Mouse (Mus musculus) embryonic stem cell, embryonic (primary cell): Measurements from ENCODE around the gene Itga10.

Experiments
- CTCF ChIA-PET, 4 experiments: fragments of 300-600 bp in 2 of 4; fragments of 350-600 bp in 2 of 4; sonication (Branson Sonifier 250); formaldehyde crosslinking; loops; one replicate each; lab custom pipeline; 2022; ENCODE audit warnings: inconsistent platforms in 2 of 4; lab: Charles Lee
- POLR2A ChIA-PET, 4 experiments: fragments of 300-600 bp in 2 of 4; fragments of 350-600 bp in 2 of 4; sonication (Branson Sonifier 250); formaldehyde crosslinking; loops; one replicate each; lab custom pipeline; 2022; ENCODE audit warnings: antibody characterized with exemption in 4 of 4, inconsistent platforms in 1 of 4; lab: Charles Lee

Itga10 gene

GRCm38 (mm10) chr3:96645018-96645649 lies at the start of gene Itga10:
TSS of gene Itga10 (plus strand) at chr3:96645584.
- ChIA-PET POLR2A (interaction anchor here in 3 of 4 experiments (0.5 to 3.8 kb wide), 26 partner anchors 9 to 120 kb away, joined by 3 to 32 read pairs (median 4); partner anchors contain the start of genes Rbm8a (in 3 of the 3), Gm16253 (in 2 of the 3), Pias3 (in 2 of the 3) and Gm42957 (in 1 of the 3)), CTCF (interaction anchor here (0.5 to 4.4 kb wide), 58 partner anchors 8 to 760 kb away, joined by 3 to 29 read pairs (median 4); partner anchors contain the start of genes Nudt17 (in 3 of the 4), Polr3gl (in 3 of the 4), Ankrd35 (in 2 of the 4) and Gm16253 (in 2 of the 4))

DNA sequence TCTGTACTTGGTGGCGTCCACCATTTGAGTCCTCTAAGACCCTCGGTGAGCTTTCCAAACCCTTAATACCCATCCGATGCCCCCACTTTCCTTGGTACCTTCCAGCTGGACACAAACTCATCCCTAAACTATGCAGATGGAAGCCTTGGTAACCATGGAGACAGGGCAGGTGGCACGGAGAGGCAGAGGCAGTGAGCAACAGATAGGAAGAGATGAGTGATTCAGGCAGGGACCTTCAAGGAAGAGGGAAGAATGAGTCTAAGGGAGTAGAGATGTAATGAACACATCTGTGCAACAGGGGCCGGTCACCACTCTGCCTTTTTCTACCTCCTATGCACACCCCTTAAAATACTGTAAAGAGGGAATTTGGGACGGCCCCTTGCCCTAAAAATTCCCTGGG lies 49.7 kb upstream of the Itga10 start:
- ChIA-PET POLR2A (interaction anchor here in 3 of 4 experiments (0.7 to 3.0 kb wide), 10 partner anchors 18 to 326 kb away, joined by 3 to 16 read pairs (median 6); partner anchors contain the start of genes Rbm8a (in 3 of the 3), Txnip (in 3 of the 3), Gm16253 (in 2 of the 3) and Hist2h2bb (in 1 of the 3)), CTCF (interaction anchor here in 1 of 4 experiments (1.1 to 1.9 kb wide), 3 partner anchors 16 to 68 kb away, joined by 3 to 6 read pairs (median 3); no protein-coding TSS in a partner anchor)

DNA sequence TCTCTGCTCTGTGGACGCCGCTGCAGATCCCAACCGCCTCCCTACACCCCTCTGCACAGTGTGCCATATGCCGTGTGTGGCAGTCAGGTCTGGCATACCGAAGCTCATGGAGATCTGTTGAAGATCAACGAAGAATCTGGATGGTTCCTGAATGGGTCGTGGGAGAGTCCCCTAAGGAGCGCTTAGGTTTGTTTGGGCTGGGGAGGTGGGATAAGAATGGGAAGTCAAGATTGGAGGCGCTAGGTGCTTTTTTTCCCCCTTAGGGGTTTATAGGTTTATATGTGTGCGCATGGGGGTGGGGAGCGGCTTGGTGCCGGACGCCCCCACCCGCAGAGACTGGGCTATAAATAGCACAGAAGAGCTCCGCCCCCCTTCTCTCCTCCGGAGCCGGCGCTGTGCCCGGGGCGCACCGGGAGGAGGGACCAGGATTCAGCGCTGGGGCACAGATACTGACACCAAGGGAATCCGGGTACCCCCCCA lies 49.1 kb upstream of the Itga10 start, which contains the start of gene Ankrd34a:
Ankrd34a (plus strand) TSS at position 409 of the 480 bp plus-strand sequence.
- ChIA-PET CTCF (interaction anchor here in 2 of 4 experiments (1.1 to 1.9 kb wide), 5 partner anchors 16 to 112 kb away, joined by 3 to 6 read pairs (median 3); partner anchors contain the start of gene Nudt17 (in 1 of the 2)), POLR2A (interaction anchor here in 3 of 4 experiments (0.7 to 3.0 kb wide), 14 partner anchors 9 to 327 kb away, joined by 3 to 16 read pairs (median 6); partner anchors contain the start of genes Rbm8a (in 3 of the 3), Txnip (in 3 of the 3), Gm16253 (in 1 of the 3) and Gm42957 (in 1 of the 3))

- POLR2A ChIA-PET = interaction anchor here in 3 of 4 experiments (0.6 to 2.5 kb wide), 19 partner anchors 9 to 327 kb away, joined by 3 to 12 read pairs (median 4); partner anchors contain the start of genes Gm16253 (in 2 of the 3), Rbm8a (in 2 of the 3), Gm42957 (in 1 of the 3) and Hist2h2bb (in 1 of the 3)
- CTCF ChIA-PET = interaction anchor here (0.5 to 1.9 kb wide), 9 partner anchors 17 to 631 kb away, joined by 3 to 10 read pairs (median 3); partner anchors contain the start of gene Nudt17 (in 1 of the 4)
Observed at GRCm38 (mm10) chr3:96596855-96597254, 48.5 kb upstream of the Itga10 start.

- ChIA-PET POLR2A (interaction anchor here in 3 of 4 experiments (0.6 to 2.5 kb wide), 17 partner anchors 9 to 211 kb away, joined by 3 to 12 read pairs (median 4); partner anchors contain the start of genes Gm16253 (in 2 of the 3), Rbm8a (in 2 of the 3), Gm42957 (in 1 of the 3) and Pex11b (in 1 of the 3)), CTCF (interaction anchor here (0.5 to 1.9 kb wide), 7 partner anchors 18 to 631 kb away, joined by 3 to 10 read pairs (median 4); no protein-coding TSS in a partner anchor)
Observed at GRCm38 (mm10) chr3:96597435-96597891, 47.9 kb upstream of the Itga10 start.

GRCm38 (mm10) chr3:96598156-96599068 lies 47.0 kb upstream of the Itga10 start:
- ChIA-PET POLR2A (interaction anchor here in 3 of 4 experiments (0.5 to 3.0 kb wide), 6 partner anchors 11 to 1006 kb away, joined by 3 to 13 read pairs (median 6); partner anchors contain the start of genes Rbm8a (in 1 of the 3) and Txnip (in 1 of the 3)), CTCF (interaction anchor here in 1 of 4 experiments (0.6 to 0.7 kb wide), 2 partner anchors 19 to 210 kb away, joined by 3 to 4 read pairs; no protein-coding TSS in a partner anchor)

- CTCF ChIA-PET = interaction anchor here in 2 of 4 experiments (0.6 to 0.7 kb wide), 4 partner anchors 19 to 209 kb away, joined by 3 to 6 read pairs (median 4); no protein-coding TSS in a partner anchor
- POLR2A ChIA-PET = interaction anchor here in 3 of 4 experiments (0.5 to 3.0 kb wide), 8 partner anchors 17 to 1006 kb away, joined by 3 to 27 read pairs (median 4); partner anchors contain the start of genes Rbm8a (in 2 of the 3) and Txnip (in 1 of the 3)
Observed at GRCm38 (mm10) chr3:96599069-96599393, 46.4 kb upstream of the Itga10 start.

DNA sequence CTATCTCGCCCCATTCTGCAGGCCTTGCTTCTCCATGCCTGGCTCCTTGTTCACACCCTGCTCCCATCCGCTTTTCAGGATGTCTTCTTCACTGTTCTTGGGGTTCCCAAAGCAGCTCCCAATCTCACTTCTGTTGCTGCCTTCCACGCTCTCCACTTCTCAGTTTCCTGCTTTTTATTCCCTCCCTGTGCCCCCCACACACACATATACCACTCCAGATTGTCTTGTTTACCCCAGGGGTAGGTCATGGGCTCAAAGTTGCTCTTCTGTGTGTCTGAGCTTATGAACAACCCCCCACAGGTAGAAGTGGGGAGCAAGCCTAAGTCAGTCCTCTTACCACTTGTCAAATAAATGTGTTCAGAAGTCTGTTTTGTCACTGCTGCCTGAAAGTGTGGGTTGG lies 46.0 kb upstream of the Itga10 start:
- POLR2A ChIA-PET = interaction anchor here in 3 of 4 experiments (0.6 to 3.0 kb wide), 9 partner anchors 17 to 106 kb away, joined by 3 to 27 read pairs (median 5); partner anchors contain the start of genes Rbm8a (in 3 of the 3) and Txnip (in 1 of the 3)
- CTCF ChIA-PET = interaction anchor here in 2 of 4 experiments (0.6 to 0.7 kb wide), 3 partner anchors 31 to 209 kb away, joined by 3 to 6 read pairs (median 4); no protein-coding TSS in a partner anchor

DNA sequence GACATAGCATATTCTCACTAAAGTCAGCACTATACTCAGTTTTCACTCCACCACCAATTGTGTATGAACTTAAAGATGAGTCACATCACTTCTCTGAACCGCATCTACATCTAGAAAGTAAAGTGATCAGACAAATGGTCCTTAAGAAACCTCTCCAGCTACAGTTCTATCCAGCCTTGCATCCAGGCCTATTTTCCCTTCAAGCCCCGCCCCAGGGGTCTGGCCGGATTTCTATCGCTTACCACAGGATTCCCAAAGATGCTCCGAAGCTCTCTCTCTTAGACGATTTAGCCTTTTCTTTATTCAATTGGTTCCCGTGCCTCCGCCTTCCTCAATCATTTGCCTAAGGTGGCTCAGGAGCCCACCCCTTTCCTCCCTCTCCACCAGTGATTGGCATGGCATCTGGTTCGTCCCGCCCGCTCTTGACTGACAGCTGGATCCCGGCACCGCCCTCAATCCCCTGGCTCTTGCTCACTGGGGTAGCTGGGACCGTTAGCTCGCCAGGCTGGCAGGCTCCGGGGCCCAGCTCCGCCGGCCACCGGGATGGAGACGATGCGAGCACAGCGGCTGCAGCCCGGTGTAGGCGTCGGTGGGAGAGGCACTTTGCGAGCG lies 44.6 kb upstream of the Itga10 start, which contains the start of gene Lix1l:
Lix1l (plus strand) TSS at position 511 of the 612 bp plus-strand sequence.
- ChIA-PET POLR2A (interaction anchor here (0.5 to 3.0 kb wide), 52 partner anchors 9 to 338 kb away, joined by 3 to 57 read pairs (median 4); partner anchors contain the start of genes Rbm8a (in 3 of the 4), Txnip (in 3 of the 4), Gm16253 (in 2 of the 4) and Hist2h2bb (in 2 of the 4)), CTCF (interaction anchor here in 3 of 4 experiments (0.6 to 1.7 kb wide), 20 partner anchors 8 to 173 kb away, joined by 3 to 11 read pairs (median 4); partner anchors contain the start of genes Gm16253 (in 1 of the 3), Itga10 (in 1 of the 3) and Rbm8a (in 1 of the 3))

GRCm38 (mm10) chr3:96601251-96601787 lies 44.1 kb upstream of the Itga10 start:
- ChIA-PET CTCF (interaction anchor here (0.6 to 1.7 kb wide), 19 partner anchors 9 to 173 kb away, joined by 3 to 11 read pairs (median 3); partner anchors contain the start of genes Gm16253 (in 1 of the 4), Itga10 (in 1 of the 4) and Rbm8a (in 1 of the 4)), POLR2A (interaction anchor here (0.5 to 3.0 kb wide), 43 partner anchors 9 to 338 kb away, joined by 3 to 57 read pairs (median 5); partner anchors contain the start of genes Rbm8a (in 3 of the 4), Gm16253 (in 2 of the 4), Txnip (in 2 of the 4) and Ankrd35 (in 1 of the 4))

- POLR2A ChIA-PET = interaction anchor here in 3 of 4 experiments (0.9 to 3.0 kb wide), 18 partner anchors 8 to 333 kb away, joined by 3 to 57 read pairs (median 8); partner anchors contain the start of genes Rbm8a (in 3 of the 3), Gm16253 (in 1 of the 3), Hist2h2bb (in 1 of the 3) and Txnip (in 1 of the 3)
- CTCF ChIA-PET = interaction anchor here in 3 of 4 experiments (0.6 to 1.7 kb wide), 9 partner anchors 22 to 62 kb away, joined by 3 to 11 read pairs (median 4); partner anchors contain the start of genes Gm16253 (in 1 of the 3), Itga10 (in 1 of the 3) and Rbm8a (in 1 of the 3)
Observed at GRCm38 (mm10) chr3:96601941-96602703, 43.3 kb upstream of the Itga10 start.

DNA sequence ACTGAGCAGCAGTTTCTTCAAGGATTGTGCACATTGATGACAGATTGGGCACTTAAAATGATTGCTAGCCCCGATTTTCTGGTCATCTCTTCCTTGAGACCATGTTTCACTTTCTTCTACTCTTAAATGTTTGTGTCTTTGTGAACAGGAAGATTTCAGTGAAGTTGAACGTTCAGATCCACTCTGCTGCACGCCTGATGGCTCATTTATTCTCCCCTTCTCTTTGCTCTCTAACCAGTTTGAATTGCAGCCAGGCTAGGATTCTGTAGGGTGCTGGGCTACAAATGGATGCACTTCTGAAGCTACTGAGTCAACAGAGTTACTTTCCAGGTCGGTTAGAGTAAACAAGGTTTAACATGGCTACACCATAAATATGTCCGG lies 42.7 kb upstream of the Itga10 start:
- POLR2A ChIA-PET = interaction anchor here in 2 of 4 experiments (1.2 to 2.0 kb wide), 5 partner anchors 9 to 45 kb away, joined by 3 to 6 read pairs (median 5); partner anchors contain the start of genes Polr3gl (in 1 of the 2) and Rbm8a (in 1 of the 2)

GRCm38 (mm10) chr3:96603311-96603710 lies 42.1 kb upstream of the Itga10 start:
- ChIA-PET CTCF (interaction anchor here in 2 of 4 experiments (0.6 to 1.4 kb wide), 4 partner anchors 9 to 102 kb away, joined by 3 to 4 read pairs (median 3); partner anchors contain the start of gene Polr3gl (in 1 of the 2)), POLR2A (interaction anchor here in 2 of 4 experiments (0.6 to 3.2 kb wide), 8 partner anchors 9 to 101 kb away, joined by 3 to 12 read pairs (median 4); partner anchors contain the start of genes Polr3gl (in 2 of the 2) and Rbm8a (in 1 of the 2))

More for the DNA sequence above, 42.7 kb upstream of the Itga10 start:
- CTCF ChIA-PET = interaction anchor here in 1 of 4 experiments (1.0 kb wide), 1 partner anchor 36 kb away, joined by 3 read pairs; no protein-coding TSS in a partner anchor
